Mouse (Mus musculus) myocyte (in vitro differentiated cells): ENCODE measurements around the gene Rasal3. TPM values are rescaled to one million over a fixed set of nuclear protein-coding genes. Genes with fewer than 3 reads are reported as not detected.

Source experiments
- H3K27me3 ChIP-seq: one replicate; pipeline ENCODE4 v1.6.1; 2011; ENCODE audit not compliant: control insufficient read depth, insufficient read depth, insufficient read length
- H3K36me3 ChIP-seq: one replicate; pipeline ENCODE4 v1.6.1; 2011; ENCODE audit not compliant: control insufficient read depth, insufficient read depth
- H3K4me2 ChIP-seq: one replicate; pipeline ENCODE4 v1.6.1; 2011; ENCODE audit warnings: low read depth, control low read depth
- H3K4me3 ChIP-seq: one replicate; pipeline ENCODE4 v1.5.1; 2011; ENCODE audit warnings: mild to moderate bottlenecking, control low read depth, moderate library complexity
- H3K79me2 ChIP-seq: one replicate; pipeline ENCODE4 v1.6.1; 2011; ENCODE audit not compliant: control insufficient read depth, insufficient read depth
- H3ac ChIP-seq: one replicate; pipeline ENCODE4 v1.6.1; 2011; ENCODE audit not compliant: control insufficient read depth, insufficient read length
- CEBPB ChIP-seq: IDR thresholded peaks from 2 replicates; pipeline ENCODE4 v1.6.1; 2011; ENCODE audit warnings: mild to moderate bottlenecking, moderate library complexity; ENCODE audit not compliant: poor library complexity, insufficient read depth, severe bottlenecking
- E2F4 ChIP-seq: IDR thresholded peaks from one replicate; pipeline ENCODE4 v1.6.1; 2011; ENCODE audit warnings: mild to moderate bottlenecking, control low read depth, moderate library complexity; ENCODE audit not compliant: insufficient read depth
- MAX ChIP-seq: IDR thresholded peaks from one replicate; pipeline ENCODE4 v1.6.1; 2011; ENCODE audit warnings: low read depth, mild to moderate bottlenecking, control low read depth
- MYOD1 ChIP-seq, 3 experiments: IDR thresholded peaks; one replicate each; pipeline ENCODE4 v1.6.1; 2011; ENCODE audit warnings: control low read depth in 2 of 3, low read depth in 2 of 3, mild to moderate bottlenecking in 2 of 3, moderate library complexity in 1 of 3; ENCODE audit not compliant: insufficient read length in 2 of 3, control insufficient read depth in 1 of 3
- MYOG ChIP-seq, 3 experiments: IDR thresholded peaks; one replicate each; pipeline ENCODE4 v1.6.1; 2011; ENCODE audit warnings: control low read depth in 2 of 3, low read depth in 2 of 3, mild to moderate bottlenecking in 2 of 3; ENCODE audit not compliant: insufficient read length in 2 of 3, control insufficient read depth in 1 of 3, insufficient read depth in 1 of 3
- POLR2A ChIP-seq: IDR thresholded peaks from one replicate; pipeline ENCODE4 v1.6.1; 2011; ENCODE audit warnings: low read depth, mild to moderate bottlenecking, control low read depth, moderate library complexity; ENCODE audit not compliant: insufficient read length
- POLR2AphosphoS2 ChIP-seq: IDR thresholded peaks from one replicate; pipeline ENCODE4 v1.6.1; 2011; ENCODE audit warnings: low read depth, control low read depth; ENCODE audit not compliant: insufficient read length
- REST ChIP-seq: IDR thresholded peaks from one replicate; pipeline ENCODE4 v1.6.1; 2011; ENCODE audit warnings: mild to moderate bottlenecking, control low read depth, moderate library complexity; ENCODE audit not compliant: insufficient read depth, insufficient read length
- SRF ChIP-seq: IDR thresholded peaks from one replicate; pipeline ENCODE4 v1.6.1; 2011; ENCODE audit warnings: low read depth; ENCODE audit not compliant: control insufficient read depth, insufficient read length
- TCF12 ChIP-seq: IDR thresholded peaks from one replicate; pipeline ENCODE4 v1.6.1; 2011; ENCODE audit warnings: mild to moderate bottlenecking, control low read depth; ENCODE audit not compliant: poor library complexity, insufficient read depth, severe bottlenecking
- TCF3 ChIP-seq: IDR thresholded peaks from one replicate; pipeline ENCODE4 v1.6.1; 2011; ENCODE audit warnings: low read depth, control low read depth; ENCODE audit not compliant: insufficient read length
- USF1 ChIP-seq: IDR thresholded peaks from one replicate; pipeline ENCODE4 v1.6.1; 2011; ENCODE audit warnings: low read depth, mild to moderate bottlenecking, control low read depth, moderate library complexity
- polyA plus RNA-seq: library from polyadenylated mRNA; unstranded; fragments of >200 nt; fragmentation: generic; extraction: Trizol; gene quantifications from one replicate; pipeline ENCODE4 v1.2.1, GENCODE M21; 2012; ENCODE audit warnings: missing spikeins

The Rasal3 gene
- polyA plus RNA-seq, 1 experiment: not detected

- Histone ChIP-seq H3K36me3 (peaks cover 27% of the 10 kb centered on the region), H3K4me2 (no peak overlapping the region), H3K79me2 (no peaks in the 10 kb centered on the region), H3K4me3 (no peak overlapping the region), H3K27me3 (no peaks in the 10 kb centered on the region), H3ac (no peak overlapping the region)
- TF ChIP-seq TCF3: no peak
- TF ChIP-seq POLR2A: no peak
- TF ChIP-seq MAX: no peak
- no peak for TF ChIP-seq CEBPB
- TF ChIP-seq POLR2AphosphoS2: no peak
- TF ChIP-seq MYOD1 (IDR thresholded peaks at IDR 0.05; ENCODE audit: control insufficient read depth in 1 of 3, insufficient read length in 2 of 3, low read depth in 2 of 3): no peak
- no peak for TF ChIP-seq E2F4
- no peak for TF ChIP-seq REST
- no peak for TF ChIP-seq SRF
- TF ChIP-seq MYOG (IDR thresholded peaks at IDR 0.05; ENCODE audit: control insufficient read depth in 1 of 3, insufficient read depth in 1 of 3, insufficient read length in 2 of 3, low read depth in 2 of 3): no peak
- no peak for TF ChIP-seq TCF12
- no peak for TF ChIP-seq USF1
Measured at GRCm38 (mm10) chr17:32355031-32355430, 48.4 kb downstream of the Rasal3 start.

DNA sequence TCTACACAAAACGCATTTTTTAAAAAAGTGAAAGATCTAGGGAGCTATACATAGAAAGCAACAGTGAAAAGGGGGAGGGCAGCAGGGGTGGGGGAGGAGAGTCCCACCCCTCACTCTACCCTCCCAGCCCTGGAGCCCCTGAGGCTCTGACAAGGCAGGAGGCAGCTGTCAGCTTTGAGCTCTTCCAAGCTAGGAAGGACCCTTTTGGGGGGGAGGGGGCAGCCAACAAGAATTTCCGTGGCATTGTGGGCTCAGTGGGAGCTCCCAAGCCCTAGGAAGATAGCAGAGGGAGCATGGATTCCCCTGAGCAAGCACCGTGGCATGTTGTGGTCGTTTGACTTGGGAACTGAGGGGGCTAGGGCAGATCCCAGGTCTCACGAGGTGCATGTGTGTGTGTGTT is 49.2 kb downstream of the Rasal3 start:
- peak overlapping the region; percentile 9 for H3K4me2 ChIP-seq
- no peak overlapping the region for H3K4me3 ChIP-seq
- H3ac ChIP-seq: no peak overlapping the region
- H3K79me2 ChIP-seq: peaks cover 3% of the 10 kb centered on the region
- peak in 1 of 3 experiments; percentile 48 for TF ChIP-seq MYOG (IDR thresholded peaks at IDR 0.05; ENCODE audit: control insufficient read depth in 1 of 3, insufficient read depth in 1 of 3, insufficient read length in 2 of 3, low read depth in 2 of 3)
- TF ChIP-seq E2F4: no peak
- H3K27me3 ChIP-seq: no peaks in the 10 kb centered on the region
- H3K36me3 ChIP-seq: peaks cover 27% of the 10 kb centered on the region

DNA sequence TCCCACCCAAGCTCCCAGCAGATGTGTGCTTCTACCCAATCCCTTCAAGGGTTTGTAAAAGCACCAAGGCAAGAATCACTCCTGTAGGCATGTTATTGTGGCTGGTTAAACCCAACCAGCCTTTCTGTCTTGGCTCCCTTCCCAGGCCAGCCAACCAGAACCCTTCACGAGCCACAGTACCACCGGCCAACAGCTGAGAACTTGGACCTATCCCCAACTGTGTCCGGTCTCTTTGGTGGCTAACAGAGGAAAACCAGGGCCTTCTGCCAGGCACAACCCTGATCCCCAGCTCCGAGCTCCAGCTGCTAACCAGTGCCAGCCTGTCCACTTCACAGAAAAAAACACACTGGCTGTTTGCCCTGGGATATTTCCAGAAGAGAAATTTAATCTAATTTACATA is 49.7 kb downstream of the Rasal3 start:
- Histone ChIP-seq H3K4me2 (peak overlapping the region; percentile 9), H3K36me3 (peaks cover 22% of the 10 kb centered on the region)
- TF ChIP-seq CEBPB: no peak
- TF ChIP-seq MYOG (IDR thresholded peaks at IDR 0.05; ENCODE audit: control insufficient read depth in 1 of 3, insufficient read depth in 1 of 3, insufficient read length in 2 of 3, low read depth in 2 of 3): peak; percentile 42 to 93 (median 50)
- no peak for TF ChIP-seq USF1
- TF ChIP-seq TCF12: no peak
- no peak for TF ChIP-seq E2F4
- TF ChIP-seq MYOD1 (IDR thresholded peaks at IDR 0.05; ENCODE audit: control insufficient read depth in 1 of 3, insufficient read length in 2 of 3, low read depth in 2 of 3): peak; percentile 29 to 81 (median 68)
- no peak for TF ChIP-seq MAX
- peak; percentile 15 for TF ChIP-seq SRF
- no peak for TF ChIP-seq REST

GRCm38 (mm10) chr17:32351726-32352125 is 51.7 kb downstream of the Rasal3 start:
- H3K4me2 ChIP-seq: no peak overlapping the region
- H3K4me3 ChIP-seq: no peak overlapping the region
- H3ac ChIP-seq: no peak overlapping the region
- H3K36me3 ChIP-seq: peaks cover 13% of the 10 kb centered on the region
- no peaks in the 10 kb centered on the region for H3K27me3 ChIP-seq
- TF ChIP-seq MYOG (IDR thresholded peaks at IDR 0.05; ENCODE audit: control insufficient read depth in 1 of 3, insufficient read depth in 1 of 3, insufficient read length in 2 of 3, low read depth in 2 of 3) (no peak), CEBPB (no peak), USF1 (no peak), E2F4 (no peak), SRF (no peak), MAX (no peak)
- peaks cover 24% of the 10 kb centered on the region for H3K79me2 ChIP-seq

More for the DNA sequence above, 49.7 kb downstream of the Rasal3 start:
- Histone ChIP-seq H3ac (no peak overlapping the region), H3K79me2 (peaks cover 8% of the 10 kb centered on the region), H3K4me3 (no peak overlapping the region), H3K27me3 (no peaks in the 10 kb centered on the region)

DNA sequence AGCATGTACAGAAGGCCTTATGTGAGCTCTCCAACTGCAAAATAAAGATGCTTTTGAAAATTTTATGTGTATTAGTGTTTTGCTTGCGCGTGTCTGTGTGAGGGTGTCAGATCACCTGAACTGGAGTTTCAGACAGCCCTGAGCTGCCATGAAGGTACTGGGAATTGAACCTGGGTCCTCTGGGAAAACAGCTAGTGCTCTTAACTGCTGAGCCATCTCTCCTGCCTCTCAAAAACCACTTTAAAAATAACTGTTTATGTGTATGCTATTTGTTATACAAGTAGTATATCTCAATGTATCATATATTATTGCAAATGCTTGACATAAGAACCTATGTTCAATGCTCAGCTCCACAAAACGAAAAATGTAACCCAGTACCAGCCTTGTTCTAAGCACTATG is 52.1 kb downstream of the Rasal3 start:
- peak overlapping the region; percentile 89 for H3K4me2 ChIP-seq
- H3K36me3 ChIP-seq: peaks cover 10% of the 10 kb centered on the region
- H3K27me3 ChIP-seq: no peaks in the 10 kb centered on the region
- H3K79me2 ChIP-seq: peaks cover 27% of the 10 kb centered on the region
- no peak overlapping the region for H3ac ChIP-seq
- peak overlapping the region; percentile 98 for H3K4me3 ChIP-seq
- TF ChIP-seq E2F4 (no peak), CEBPB (no peak), REST (no peak), MYOG (IDR thresholded peaks at IDR 0.05; ENCODE audit: control insufficient read depth in 1 of 3, insufficient read depth in 1 of 3, insufficient read length in 2 of 3, low read depth in 2 of 3) (no peak), USF1 (no peak), TCF12 (no peak), SRF (no peak), MYOD1 (IDR thresholded peaks at IDR 0.05; ENCODE audit: control insufficient read depth in 1 of 3, insufficient read length in 2 of 3, low read depth in 2 of 3) (no peak), POLR2A (no peak), TCF3 (no peak)
